Mouse (Mus musculus): Measurements from ENCODE around the gene Plin3. TPM values are rescaled to one million over a fixed set of nuclear protein-coding genes. Genes with fewer than 3 reads are reported as not detected.
A peak's percentile ranks its signal among the peaks of the same experiment; 100 is the strongest.

Plin3 gene
- polyA plus RNA-seq, 1 experiment, result 29.3 TPM

- Histone ChIP-seq H3K4me3 (ENCODE audit: control insufficient read depth, insufficient read depth, low read length) (no peak overlapping the region), H3K27me3 (ENCODE audit: control insufficient read depth, insufficient read depth, low read length) (no peaks in the 10 kb centered on the region), H3K36me3 (ENCODE audit: control insufficient read depth, insufficient read depth, low read length) (no peaks in the 10 kb centered on the region), H3K27ac (ENCODE audit: control insufficient read depth, insufficient read depth, low read length) (no peak overlapping the region), H3K4me1 (replicated peaks; ENCODE audit: control insufficient read depth, insufficient read depth, low read length) (peaks cover 18% of the 10 kb centered on the region)
- 95% methylated on average over 7 of the region's 7 CpGs for WGBS
- DNase-seq, result no peak
- no peak for TF ChIP-seq POLR2A (IDR thresholded peaks at IDR 0.05; ENCODE audit: control insufficient read depth, extremely low read depth, insufficient read depth, low read length, poor library complexity)
- no peak for TF ChIP-seq CTCF (IDR thresholded peaks at IDR 0.05; ENCODE audit: borderline replicate concordance, control insufficient read depth, extremely low read depth, insufficient read depth, low read length, poor library complexity)
Observed at GRCm38 (mm10) chr17:56273482-56273881, 19.2 kb downstream of the Plin3 start.

GRCm38 (mm10) chr17:56272644-56273043, 20.0 kb downstream of the Plin3 start:
- 80% methylated on average over 3 of the region's 3 CpGs for WGBS
- H3K36me3 ChIP-seq (ENCODE audit: control insufficient read depth, insufficient read depth, low read length), result no peaks in the 10 kb centered on the region
- H3K4me3 ChIP-seq (ENCODE audit: control insufficient read depth, insufficient read depth, low read length), result no peak overlapping the region
- no peak for TF ChIP-seq POLR2A (IDR thresholded peaks at IDR 0.05; ENCODE audit: control insufficient read depth, extremely low read depth, insufficient read depth, low read length, poor library complexity)
- no peak for DNase-seq
- H3K4me1 ChIP-seq (replicated peaks; ENCODE audit: control insufficient read depth, insufficient read depth, low read length), result peaks cover 17% of the 10 kb centered on the region
- H3K27ac ChIP-seq (ENCODE audit: control insufficient read depth, insufficient read depth, low read length), result no peak overlapping the region
- H3K27me3 ChIP-seq (ENCODE audit: control insufficient read depth, insufficient read depth, low read length), result no peaks in the 10 kb centered on the region

GRCm38 (mm10) chr17:56271609-56272253, 20.9 kb downstream of the Plin3 start:
- Histone ChIP-seq H3K4me3 (ENCODE audit: control insufficient read depth, insufficient read depth, low read length) (no peak overlapping the region), H3K36me3 (ENCODE audit: control insufficient read depth, insufficient read depth, low read length) (no peaks in the 10 kb centered on the region), H3K4me1 (replicated peaks; ENCODE audit: control insufficient read depth, insufficient read depth, low read length) (peaks cover 11% of the 10 kb centered on the region), H3K27me3 (ENCODE audit: control insufficient read depth, insufficient read depth, low read length) (no peaks in the 10 kb centered on the region), H3K27ac (ENCODE audit: control insufficient read depth, insufficient read depth, low read length) (no peak overlapping the region)
- no peak for DNase-seq
- WGBS, result 97% methylated on average over 12 of the region's 12 CpGs
- no peak for TF ChIP-seq CTCF (IDR thresholded peaks at IDR 0.05; ENCODE audit: borderline replicate concordance, control insufficient read depth, extremely low read depth, insufficient read depth, low read length, poor library complexity)
- TF ChIP-seq POLR2A (IDR thresholded peaks at IDR 0.05; ENCODE audit: control insufficient read depth, extremely low read depth, insufficient read depth, low read length, poor library complexity), result no peak

GRCm38 (mm10) chr17:56269741-56270140, 22.9 kb downstream of the Plin3 start:
- peak overlapping the region; percentile 61; the same call in 1 of the 2 replicates for H3K27ac ChIP-seq (ENCODE audit: control insufficient read depth, insufficient read depth, low read length)
- H3K4me3 ChIP-seq (ENCODE audit: control insufficient read depth, insufficient read depth, low read length), result no peak overlapping the region
- no peaks in the 10 kb centered on the region for H3K27me3 ChIP-seq (ENCODE audit: control insufficient read depth, insufficient read depth, low read length)
- H3K4me1 ChIP-seq (replicated peaks; ENCODE audit: control insufficient read depth, insufficient read depth, low read length), result peaks cover 4% of the 10 kb centered on the region
- no peak for DNase-seq
- 82% methylated on average over 3 of the region's 3 CpGs for WGBS
- no peaks in the 10 kb centered on the region for H3K36me3 ChIP-seq (ENCODE audit: control insufficient read depth, insufficient read depth, low read length)
- TF ChIP-seq POLR2A (IDR thresholded peaks at IDR 0.05; ENCODE audit: control insufficient read depth, extremely low read depth, insufficient read depth, low read length, poor library complexity), result no peak
- TF ChIP-seq CTCF (IDR thresholded peaks at IDR 0.05; ENCODE audit: borderline replicate concordance, control insufficient read depth, extremely low read depth, insufficient read depth, low read length, poor library complexity), result no peak

- 18% methylated on average over 12 of the region's 12 CpGs for WGBS
- peak; percentile 63 for DNase-seq
- Histone ChIP-seq H3K4me1 (replicated peaks; ENCODE audit: control insufficient read depth, insufficient read depth, low read length) (peaks cover 4% of the 10 kb centered on the region), H3K27me3 (ENCODE audit: control insufficient read depth, insufficient read depth, low read length) (no peaks in the 10 kb centered on the region), H3K4me3 (ENCODE audit: control insufficient read depth, insufficient read depth, low read length) (peak overlapping the region; percentile 21; the same call in 1 of the 2 replicates), H3K36me3 (ENCODE audit: control insufficient read depth, insufficient read depth, low read length) (no peaks in the 10 kb centered on the region), H3K27ac (ENCODE audit: control insufficient read depth, insufficient read depth, low read length) (peak overlapping the region; percentile 75)
- TF ChIP-seq POLR2A (IDR thresholded peaks at IDR 0.05; ENCODE audit: control insufficient read depth, extremely low read depth, insufficient read depth, low read length, poor library complexity) (no peak), CTCF (IDR thresholded peaks at IDR 0.05; ENCODE audit: borderline replicate concordance, control insufficient read depth, extremely low read depth, insufficient read depth, low read length, poor library complexity) (no peak)
Observed at GRCm38 (mm10) chr17:56269153-56269630, 23.5 kb downstream of the Plin3 start.

- no peak for TF ChIP-seq POLR2A (IDR thresholded peaks at IDR 0.05; ENCODE audit: control insufficient read depth, extremely low read depth, insufficient read depth, low read length, poor library complexity)
- no peak for TF ChIP-seq CTCF (IDR thresholded peaks at IDR 0.05; ENCODE audit: borderline replicate concordance, control insufficient read depth, extremely low read depth, insufficient read depth, low read length, poor library complexity)
- Histone ChIP-seq H3K27ac (ENCODE audit: control insufficient read depth, insufficient read depth, low read length) (peak overlapping the region; percentile 34; the same call in 1 of the 2 replicates), H3K36me3 (ENCODE audit: control insufficient read depth, insufficient read depth, low read length) (peaks cover 11% of the 10 kb centered on the region; the same call in 1 of the 2 replicates), H3K4me1 (replicated peaks; ENCODE audit: control insufficient read depth, insufficient read depth, low read length) (peaks cover 6% of the 10 kb centered on the region), H3K4me3 (ENCODE audit: control insufficient read depth, insufficient read depth, low read length) (no peak overlapping the region), H3K27me3 (ENCODE audit: control insufficient read depth, insufficient read depth, low read length) (no peaks in the 10 kb centered on the region)
- no peak for DNase-seq
- 79% methylated on average over 3 of the region's 3 CpGs for WGBS
Observed at GRCm38 (mm10) chr17:56266271-56266670, 26.4 kb downstream of the Plin3 start.
